Mouse (Mus musculus) thymus, adult 2 months (tissue): ENCODE data around the gene Cd180. TPM values are rescaled to one million over a fixed set of nuclear protein-coding genes. Genes with fewer than 3 reads are reported as not detected.
A peak's percentile ranks its signal among the peaks of the same experiment; 100 is the strongest.

ENCODE experiments used
- DNase-seq: peaks from one replicate; pipeline ENCODE4 v3.0.0; 2021
- H3K27ac ChIP-seq: fragments of 200-500 bp; 2 replicates; pipeline ENCODE4 v1.5.1; 2012; ENCODE audit warnings: low read length, control low read depth; ENCODE audit not compliant: control insufficient read depth, insufficient read depth
- H3K27me3 ChIP-seq: fragments of 200-500 bp; 2 replicates; pipeline ENCODE4 v1.6.1; 2012; ENCODE audit warnings: mild to moderate bottlenecking, low read length, moderate library complexity, mixed read lengths; ENCODE audit not compliant: control insufficient read depth, insufficient read depth
- H3K36me3 ChIP-seq: fragments of 200-500 bp; 2 replicates; pipeline ENCODE4 v1.6.1; 2012; ENCODE audit warnings: mild to moderate bottlenecking, low read length, moderate library complexity; ENCODE audit not compliant: control insufficient read depth, insufficient read depth
- H3K4me1 ChIP-seq: fragments of 200-500 bp; replicated peaks from 2 replicates; pipeline ENCODE4 v1.6.1; 2012; ENCODE audit warnings: low read length; ENCODE audit not compliant: control insufficient read depth, insufficient read depth
- H3K4me3 ChIP-seq: fragments of 200-500 bp; 2 replicates; pipeline ENCODE4 v1.5.1; 2012; ENCODE audit warnings: mild to moderate bottlenecking, low read length, control low read depth, moderate library complexity; ENCODE audit not compliant: control insufficient read depth, insufficient read depth
- CTCF ChIP-seq: fragments of 200-500 bp; IDR thresholded peaks from 2 replicates; pipeline ENCODE4 v1.5.1; 2012; ENCODE audit warnings: mild to moderate bottlenecking, control low read depth, low read length, moderate library complexity, borderline replicate concordance; ENCODE audit not compliant: control insufficient read depth, poor library complexity, insufficient read depth; ENCODE audit errors: extremely low read depth
- POLR2A ChIP-seq: fragments of 200-500 bp; IDR thresholded peaks from 2 replicates; pipeline ENCODE4 v1.6.1; 2012; ENCODE audit warnings: mild to moderate bottlenecking, low read length, control low read depth, moderate library complexity; ENCODE audit not compliant: control insufficient read depth, poor library complexity, insufficient read depth; ENCODE audit errors: extremely low read depth
- WGBS: fragments of 180-500 bp; shearing (Covaris S2); methylation state at CpG from one replicate; pipeline ENCODE4 v1.1.7; 2018; 5-methylcytosine and 5-hydroxymethylcytosine counted together
- polyA plus RNA-seq: library from polyadenylated mRNA; depleted of rRNA; stranded (reverse); fragments of >200 nt; gene quantifications from 2 replicates; pipeline ENCODE4 v1.2.3, GENCODE M21; 2012; rRNA removed

The Cd180 gene
- polyA plus RNA-seq = 4.1 and 4.5 TPM in 2 replicates

- peak within 1 kb of the TSS; percentile 38; the same call in 1 of the 2 replicates for H3K27ac ChIP-seq
- H3K4me1 ChIP-seq = peaks cover 3% of the 10 kb centered on the region; the same call in 1 of the 2 replicates
- H3K27me3 ChIP-seq = no peaks in the 10 kb centered on the region
- H3K36me3 ChIP-seq = no peaks in the 10 kb centered on the region
- WGBS = 14% methylated on average over 8 of the region's 8 CpGs
- no peak within 1 kb of the TSS for H3K4me3 ChIP-seq
- no peak for DNase-seq
- TF ChIP-seq CTCF = no peak
- TF ChIP-seq POLR2A = no peak
These were observed at the start of gene Cd180 for GRCm38 (mm10) chr13:102693341-102693801. Cd180 (plus strand) TSS chr13:102693558.

GRCm38 (mm10) chr13:102644344-102644743 lies 49.0 kb upstream of the Cd180 start:
- no peak for DNase-seq
- H3K36me3 ChIP-seq = no peaks in the 10 kb centered on the region
- no peak overlapping the region for H3K4me3 ChIP-seq
- no peaks in the 10 kb centered on the region for H3K27me3 ChIP-seq
- TF ChIP-seq POLR2A (no peak), CTCF (no peak)
- no peak overlapping the region for H3K27ac ChIP-seq
- peaks cover 22% of the 10 kb centered on the region for H3K4me1 ChIP-seq
- 91% methylated on average over 8 of the region's 8 CpGs for WGBS

GRCm38 (mm10) chr13:102644789-102645551 lies 48.4 kb upstream of the Cd180 start:
- Histone ChIP-seq H3K27me3 (no peaks in the 10 kb centered on the region), H3K36me3 (no peaks in the 10 kb centered on the region), H3K27ac (no peak overlapping the region), H3K4me1 (peaks cover 25% of the 10 kb centered on the region), H3K4me3 (no peak overlapping the region)
- 28% methylated on average over 17 of the region's 17 CpGs for WGBS
- no peak for TF ChIP-seq CTCF
- no peak for TF ChIP-seq POLR2A
- peak; percentile 69 for DNase-seq

- peak overlapping the region; percentile 47; the same call in 1 of the 2 replicates for H3K27ac ChIP-seq
- no peaks in the 10 kb centered on the region for H3K27me3 ChIP-seq
- H3K36me3 ChIP-seq = no peaks in the 10 kb centered on the region
- TF ChIP-seq CTCF (no peak), POLR2A (no peak)
- WGBS = 89% methylated on average over 10 of the region's 10 CpGs
- H3K4me3 ChIP-seq = no peak overlapping the region
- DNase-seq = no peak
- peaks cover 28% of the 10 kb centered on the region for H3K4me1 ChIP-seq
These were observed 47.0 kb upstream of the Cd180 start for GRCm38 (mm10) chr13:102646271-102646771.

GRCm38 (mm10) chr13:102647511-102647910 lies 45.8 kb upstream of the Cd180 start:
- no peaks in the 10 kb centered on the region for H3K36me3 ChIP-seq
- 7% methylated on average over 4 of the region's 4 CpGs for WGBS
- H3K4me1 ChIP-seq = peaks cover 27% of the 10 kb centered on the region
- peak overlapping the region; percentile 65 for H3K27ac ChIP-seq
- no peaks in the 10 kb centered on the region for H3K27me3 ChIP-seq
- no peak overlapping the region for H3K4me3 ChIP-seq
- DNase-seq = peak; percentile 42
- TF ChIP-seq CTCF (no peak), POLR2A (no peak)

GRCm38 (mm10) chr13:102652303-102652889 lies 41.0 kb upstream of the Cd180 start:
- H3K36me3 ChIP-seq = no peaks in the 10 kb centered on the region
- WGBS = 94% methylated on average over 6 of the region's 6 CpGs
- DNase-seq = no peak
- H3K4me3 ChIP-seq = no peak overlapping the region
- TF ChIP-seq POLR2A = no peak
- TF ChIP-seq CTCF = no peak
- H3K4me1 ChIP-seq = peaks cover 18% of the 10 kb centered on the region
- no peak overlapping the region for H3K27ac ChIP-seq
- no peaks in the 10 kb centered on the region for H3K27me3 ChIP-seq
